Mouse (Mus musculus) lung, embryonic 14.5 days (tissue): ENCODE measurements around the gene Rbm6. TPM values are rescaled to one million over a fixed set of nuclear protein-coding genes. Genes with fewer than 3 reads are reported as not detected.

ENCODE experiments used
- ATAC-seq: fragments of 200-750 bp; cut with Nextera tagmentation; 2 replicates; pipeline ENCODE4 v1.8.0; 2017; ENCODE audit warnings: mild to moderate bottlenecking, moderate TSS enrichment, moderate library complexity; ENCODE audit not compliant: insufficient read depth
- DNase-seq: peaks from one replicate; pipeline ENCODE4 v3.0.0-alpha.2; 2015
- H3K27ac ChIP-seq: fragments of 300-500 bp; sonication (generic); 2 replicates; pipeline ENCODE4 v1.5.1; 2014; ENCODE audit warnings: low read depth, mild to moderate bottlenecking, moderate library complexity
- H3K27me3 ChIP-seq: fragments of 300-500 bp; sonication (generic); 2 replicates; pipeline ENCODE4 v1.6.1; 2014; ENCODE audit warnings: low read length, control low read depth; ENCODE audit not compliant: insufficient read depth
- H3K36me3 ChIP-seq: fragments of 300-500 bp; sonication (generic); 2 replicates; pipeline ENCODE4 v1.6.1; 2014; ENCODE audit warnings: control low read depth; ENCODE audit not compliant: insufficient read depth
- H3K4me1 ChIP-seq: fragments of 300-500 bp; sonication (generic); 2 replicates; pipeline ENCODE4 v1.6.1; 2014; ENCODE audit warnings: antibody characterized with exemption, control low read depth; ENCODE audit not compliant: insufficient read depth
- H3K4me2 ChIP-seq: fragments of 300-500 bp; sonication (generic); 2 replicates; pipeline ENCODE4 v1.6.1; 2014; ENCODE audit warnings: mild to moderate bottlenecking
- H3K4me3 ChIP-seq: fragments of 300-500 bp; sonication (generic); 2 replicates; pipeline ENCODE4 v1.5.1; 2014; ENCODE audit warnings: low read depth, low read length
- H3K9ac ChIP-seq: fragments of 300-500 bp; sonication (generic); 2 replicates; pipeline ENCODE4 v1.6.1; 2014
- H3K9me3 ChIP-seq: fragments of 300-500 bp; sonication (generic); 2 replicates; pipeline ENCODE4 v1.6.1; 2016; ENCODE audit warnings: low read depth, low read length, control low read depth
- CTCF ChIP-seq: IDR thresholded peaks from 2 replicates; pipeline ENCODE4 v1.5.1; 2016; ENCODE audit warnings: antibody characterized with exemption, low read depth
- WGBS: fragments of 180-500 bp; shearing (Covaris S2); extraction: QIAGEN DNeasy Blood & Tissue Kit; methylation state at CpG from one replicate; pipeline ENCODE4 v1.1.7; 2014; 5-methylcytosine and 5-hydroxymethylcytosine counted together
- polyA plus RNA-seq: library from polyadenylated mRNA; unstranded; fragments of >200 nt; fragmentation: Nextera tagmentation; extraction: Ambion mirVana; gene quantifications from 2 replicates; pipeline ENCODE4 v1.2.1, GENCODE M21; 2014

Gene Rbm6
- polyA plus RNA-seq, 1 experiment from 2014 or later, result 73.2 TPM

GRCm38 (mm10) chr9:107736185-107736485 lies 136.9 kb downstream of the Rbm6 start:
- Histone ChIP-seq H3K9ac (no peak overlapping the region; the same call in 1 of the 2 replicates), H3K4me2 (peak overlapping the region; percentile 55), H3K27me3 (peaks cover 15% of the 10 kb centered on the region; the same call in 1 of the 2 replicates), H3K4me1 (peaks cover 26% of the 10 kb centered on the region), H3K27ac (peak overlapping the region; percentile 67; the same call in 1 of the 2 replicates), H3K4me3 (peak overlapping the region; percentile 16; the same call in 1 of the 2 replicates), H3K9me3 (no peaks in the 10 kb centered on the region), H3K36me3 (peaks cover 28% of the 10 kb centered on the region)
- WGBS, result 0% methylated on average over 7 of the region's 7 CpGs
- DNase-seq (no peak), ATAC-seq (no peak; the same call in 1 of the 2 replicates)
- TF ChIP-seq CTCF, result no peak

- H3K4me1 ChIP-seq, result peaks cover 26% of the 10 kb centered on the region
- H3K36me3 ChIP-seq, result peaks cover 22% of the 10 kb centered on the region
- H3K27me3 ChIP-seq, result peaks cover 15% of the 10 kb centered on the region; the same call in 1 of the 2 replicates
- ATAC-seq (no peak), DNase-seq (no peak)
- 6% methylated on average over 16 of the region's 17 CpGs for WGBS
- 0 out of 2 replicates have a peak, but pooled peaks have one; percentile 4 for TF ChIP-seq CTCF
- H3K4me3 ChIP-seq, result peak overlapping the region; percentile 16; the same call in 1 of the 2 replicates
- H3K9ac ChIP-seq, result no peak overlapping the region; the same call in 1 of the 2 replicates
- peak overlapping the region; percentile 55 for H3K4me2 ChIP-seq
- no peaks in the 10 kb centered on the region for H3K9me3 ChIP-seq
- H3K27ac ChIP-seq, result peak overlapping the region; percentile 67
Measured at GRCm38 (mm10) chr9:107735356-107736184, 137.5 kb downstream of the Rbm6 start.

DNA sequence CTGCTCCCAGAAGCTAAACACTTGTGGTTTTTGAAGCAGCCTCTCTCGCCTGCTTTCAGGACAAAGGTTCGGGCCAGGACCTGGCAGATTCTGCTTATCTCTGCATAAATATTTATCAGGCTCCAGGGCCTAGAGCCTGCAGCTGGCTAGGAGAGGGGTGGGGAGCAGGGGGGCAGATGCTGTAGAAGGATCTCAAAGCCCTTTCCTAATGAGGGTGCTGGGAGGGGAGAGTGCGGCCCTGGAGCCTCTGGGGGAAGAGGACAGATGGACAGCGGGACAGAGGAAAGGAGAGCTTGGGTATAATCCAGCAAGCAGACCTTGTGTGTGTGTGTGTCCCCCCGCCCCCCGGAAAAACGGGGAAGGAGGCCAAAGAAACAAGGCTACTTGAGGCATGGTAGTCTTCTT lies 138.5 kb downstream of the Rbm6 start:
- Histone ChIP-seq H3K9me3 (no peaks in the 10 kb centered on the region), H3K4me2 (peak overlapping the region; percentile 12; the same call in 1 of the 2 replicates), H3K36me3 (peaks cover 12% of the 10 kb centered on the region), H3K4me1 (peaks cover 26% of the 10 kb centered on the region), H3K27ac (peak overlapping the region; percentile 54), H3K9ac (peak overlapping the region; percentile 32), H3K4me3 (no peak overlapping the region), H3K27me3 (peaks cover 15% of the 10 kb centered on the region; the same call in 1 of the 2 replicates)
- ATAC-seq, result no peak
- WGBS, result 17% methylated on average over 7 of the region's 7 CpGs
- peak; percentile 51 for DNase-seq
- TF ChIP-seq CTCF, result no peak

DNA sequence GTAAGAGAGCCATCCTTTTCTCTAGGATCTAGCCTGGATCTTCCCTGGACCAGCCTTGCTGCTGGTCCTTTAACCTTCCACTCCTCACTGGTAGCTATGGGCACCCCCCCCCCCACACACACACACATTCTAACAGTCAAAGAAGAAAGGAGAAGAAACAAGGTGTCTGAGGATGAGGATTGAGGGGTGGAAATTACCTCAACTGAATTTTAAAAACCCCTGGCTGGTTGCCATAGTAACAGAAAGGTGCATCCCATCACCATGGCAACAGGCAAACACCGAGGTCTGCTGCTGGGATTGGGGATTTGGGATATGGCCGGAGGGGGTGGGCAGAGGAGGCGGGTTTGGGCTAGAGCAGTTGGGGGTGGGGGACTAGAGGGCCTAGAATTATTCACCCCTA lies 143.3 kb downstream of the Rbm6 start:
- Histone ChIP-seq H3K4me1 (peaks cover 8% of the 10 kb centered on the region), H3K4me2 (no peak overlapping the region), H3K36me3 (no peaks in the 10 kb centered on the region), H3K27ac (no peak overlapping the region), H3K27me3 (no peaks in the 10 kb centered on the region), H3K9ac (no peak overlapping the region), H3K9me3 (no peaks in the 10 kb centered on the region), H3K4me3 (no peak overlapping the region)
- DNase-seq, result no peak
- WGBS, result 39% methylated on average over 3 of the region's 3 CpGs
- ATAC-seq, result no peak
- TF ChIP-seq CTCF, result no peak

DNA sequence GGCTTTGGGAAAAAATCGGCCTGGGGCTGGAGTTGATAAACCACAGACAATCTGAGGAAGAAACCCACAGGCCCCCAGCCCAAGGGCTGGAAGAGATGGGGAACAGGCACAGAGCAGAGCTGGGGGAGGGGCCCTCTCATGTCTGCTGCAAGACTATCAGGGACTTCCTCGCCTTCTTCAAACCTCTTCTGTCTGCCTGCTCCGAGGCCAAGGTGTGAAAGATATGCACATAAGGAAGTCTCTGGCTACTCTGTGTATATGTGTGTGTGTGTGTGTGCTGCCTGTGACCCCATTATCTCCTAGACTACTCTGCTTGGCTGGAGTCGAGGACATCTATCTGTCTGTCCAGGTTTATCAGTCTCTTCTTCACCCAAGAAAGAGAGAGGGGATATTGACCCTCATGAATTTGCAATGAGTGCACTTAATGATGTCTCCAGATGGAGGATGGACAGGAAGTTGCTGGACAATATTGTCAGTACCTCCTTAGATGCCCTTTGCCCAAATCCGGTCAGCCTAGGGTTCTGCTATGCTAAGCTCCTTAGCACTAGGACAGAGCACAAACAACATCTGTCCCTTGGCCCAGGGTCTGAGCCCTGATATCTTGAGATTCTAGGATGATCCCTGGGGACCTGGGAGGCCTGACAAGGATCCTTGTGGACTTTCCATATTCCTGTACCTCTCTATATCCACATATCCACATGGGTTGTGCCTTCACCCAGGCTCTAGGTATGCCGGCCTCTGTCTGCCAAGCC lies 143.9 kb downstream of the Rbm6 start:
- DNase-seq (no peak), ATAC-seq (no peak)
- Histone ChIP-seq H3K9ac (no peak overlapping the region), H3K9me3 (no peaks in the 10 kb centered on the region), H3K4me1 (peaks cover 8% of the 10 kb centered on the region), H3K4me3 (no peak overlapping the region), H3K36me3 (no peaks in the 10 kb centered on the region), H3K27me3 (no peaks in the 10 kb centered on the region), H3K4me2 (no peak overlapping the region), H3K27ac (no peak overlapping the region)
- no peak for TF ChIP-seq CTCF
- 40% methylated on average over 6 of the region's 6 CpGs for WGBS

DNA sequence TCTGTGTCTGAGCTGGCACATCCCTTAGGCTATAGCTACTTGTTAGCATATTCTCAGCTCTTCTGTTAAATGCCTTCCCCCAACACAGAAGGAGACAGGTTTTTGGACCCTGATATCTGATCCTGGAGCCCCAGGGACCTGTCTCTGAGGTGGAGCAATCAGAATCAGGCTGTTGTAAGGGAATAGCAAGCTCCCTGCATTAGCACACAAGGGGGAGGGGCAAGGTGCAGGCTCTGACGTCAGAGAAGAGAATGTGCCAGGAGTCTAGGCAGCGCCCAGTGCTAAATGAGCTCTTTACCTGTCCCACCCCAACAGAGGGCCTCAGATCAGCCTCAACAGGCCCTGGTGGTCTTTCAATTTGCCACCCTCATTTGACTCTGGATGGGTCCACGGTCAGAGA lies 146.0 kb downstream of the Rbm6 start:
- Histone ChIP-seq H3K4me1 (peaks cover 23% of the 10 kb centered on the region), H3K27me3 (no peaks in the 10 kb centered on the region), H3K9ac (no peak overlapping the region), H3K36me3 (no peaks in the 10 kb centered on the region), H3K4me3 (no peak overlapping the region), H3K4me2 (no peak overlapping the region), H3K27ac (no peak overlapping the region), H3K9me3 (no peaks in the 10 kb centered on the region)
- ATAC-seq, result no peak
- no peak for DNase-seq
- TF ChIP-seq CTCF, result no peak
- 55% methylated on average over 3 of the region's 3 CpGs for WGBS

DNA sequence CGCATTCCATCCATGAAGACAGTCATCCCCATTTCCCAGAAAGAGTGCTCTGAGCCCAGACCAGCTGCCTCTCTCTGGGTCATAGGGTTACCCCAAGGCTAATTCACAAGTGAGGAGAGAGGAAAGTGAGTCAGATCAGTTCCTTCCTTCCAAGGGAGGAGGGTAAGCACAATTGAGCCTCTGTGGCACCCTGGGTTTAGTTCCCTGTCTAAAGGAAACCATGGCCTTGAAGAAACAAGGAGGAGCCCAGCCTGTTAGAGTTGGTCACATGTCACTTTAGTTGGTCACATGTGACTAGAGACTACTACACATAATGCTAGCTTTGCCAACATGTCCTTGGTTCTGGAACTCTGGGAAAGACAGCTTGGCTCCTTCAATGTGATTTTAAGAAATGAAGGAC lies 148.2 kb downstream of the Rbm6 start:
- Histone ChIP-seq H3K4me3 (no peak overlapping the region), H3K4me1 (peaks cover 27% of the 10 kb centered on the region), H3K9me3 (no peaks in the 10 kb centered on the region), H3K9ac (no peak overlapping the region), H3K4me2 (no peak overlapping the region), H3K36me3 (no peaks in the 10 kb centered on the region), H3K27ac (peak overlapping the region; percentile 78; the same call in 1 of the 2 replicates), H3K27me3 (no peaks in the 10 kb centered on the region)
- WGBS, result 96% methylated on average over 1 of the region's 1 CpGs
- ATAC-seq, result no peak
- no peak for TF ChIP-seq CTCF
- no peak for DNase-seq
